Mouse (Mus musculus): ENCODE results near the gene Tnpo3.
A peak's percentile ranks its signal among the peaks of the same experiment; 100 is the strongest.

Gene Tnpo3

GRCm38 (mm10) chr6:29609111-29610019, at the start of gene Tnpo3:
Gene Tnpo3, minus strand, starts transcription at chr6:29609887.
- DNase-seq (ENCODE audit: low spot score in 2 of 2): peak; percentile 92 to 95

GRCm38 (mm10) chr6:29658626-29659475, 49.2 kb upstream of the Tnpo3 start:
- no peak for DNase-seq (ENCODE audit: low spot score in 2 of 2)

GRCm38 (mm10) chr6:29653271-29653670, 43.6 kb upstream of the Tnpo3 start:
- DNase-seq (ENCODE audit: low spot score in 2 of 2): no peak

- no peak for DNase-seq (ENCODE audit: low spot score in 2 of 2)
Measured at GRCm38 (mm10) chr6:29650170-29650549, 40.5 kb upstream of the Tnpo3 start.

- DNase-seq (ENCODE audit: low spot score in 2 of 2): peak; percentile 84 to 87
Measured at GRCm38 (mm10) chr6:29649494-29650169, 39.9 kb upstream of the Tnpo3 start.

- DNase-seq (ENCODE audit: low spot score in 2 of 2): no peak
Measured at GRCm38 (mm10) chr6:29641816-29642215, 32.1 kb upstream of the Tnpo3 start.

GRCm38 (mm10) chr6:29639580-29640419, 30.1 kb upstream of the Tnpo3 start:
- no peak for DNase-seq (ENCODE audit: low spot score in 2 of 2)

GRCm38 (mm10) chr6:29638844-29639460, 29.3 kb upstream of the Tnpo3 start:
- no peak for DNase-seq (ENCODE audit: low spot score in 2 of 2)

- no peak for DNase-seq (ENCODE audit: low spot score in 2 of 2)
Measured at GRCm38 (mm10) chr6:29637397-29638373, 28.0 kb upstream of the Tnpo3 start.

GRCm38 (mm10) chr6:29636322-29637092, 26.8 kb upstream of the Tnpo3 start:
- no peak for DNase-seq (ENCODE audit: low spot score in 2 of 2)

GRCm38 (mm10) chr6:29634537-29634936, 24.9 kb upstream of the Tnpo3 start:
- DNase-seq (ENCODE audit: low spot score in 2 of 2): no peak

- DNase-seq (ENCODE audit: low spot score in 2 of 2): no peak
Measured at GRCm38 (mm10) chr6:29632552-29633292, 23.0 kb upstream of the Tnpo3 start.

GRCm38 (mm10) chr6:29631751-29632551, 22.3 kb upstream of the Tnpo3 start:
- DNase-seq (ENCODE audit: low spot score in 2 of 2): no peak

- DNase-seq (ENCODE audit: low spot score in 2 of 2): no peak
Measured at GRCm38 (mm10) chr6:29630216-29630615, 20.5 kb upstream of the Tnpo3 start.

GRCm38 (mm10) chr6:29627756-29628155, 18.1 kb upstream of the Tnpo3 start:
- DNase-seq (ENCODE audit: low spot score in 2 of 2): no peak

GRCm38 (mm10) chr6:29623857-29624256, 14.2 kb upstream of the Tnpo3 start:
- DNase-seq (ENCODE audit: low spot score in 2 of 2): no peak

GRCm38 (mm10) chr6:29622273-29622672, 12.6 kb upstream of the Tnpo3 start:
- DNase-seq (ENCODE audit: low spot score in 2 of 2): no peak
